Mouse (Mus musculus): ENCODE results near the gene Inpp4a. TPM values are rescaled to one million over a fixed set of nuclear protein-coding genes. Genes with fewer than 3 reads are reported as not detected.

The Inpp4a gene
- total RNA-seq (2022): 10 to 100 TPM; 20.1 to 24.8 (median 21.7) TPM

DNA sequence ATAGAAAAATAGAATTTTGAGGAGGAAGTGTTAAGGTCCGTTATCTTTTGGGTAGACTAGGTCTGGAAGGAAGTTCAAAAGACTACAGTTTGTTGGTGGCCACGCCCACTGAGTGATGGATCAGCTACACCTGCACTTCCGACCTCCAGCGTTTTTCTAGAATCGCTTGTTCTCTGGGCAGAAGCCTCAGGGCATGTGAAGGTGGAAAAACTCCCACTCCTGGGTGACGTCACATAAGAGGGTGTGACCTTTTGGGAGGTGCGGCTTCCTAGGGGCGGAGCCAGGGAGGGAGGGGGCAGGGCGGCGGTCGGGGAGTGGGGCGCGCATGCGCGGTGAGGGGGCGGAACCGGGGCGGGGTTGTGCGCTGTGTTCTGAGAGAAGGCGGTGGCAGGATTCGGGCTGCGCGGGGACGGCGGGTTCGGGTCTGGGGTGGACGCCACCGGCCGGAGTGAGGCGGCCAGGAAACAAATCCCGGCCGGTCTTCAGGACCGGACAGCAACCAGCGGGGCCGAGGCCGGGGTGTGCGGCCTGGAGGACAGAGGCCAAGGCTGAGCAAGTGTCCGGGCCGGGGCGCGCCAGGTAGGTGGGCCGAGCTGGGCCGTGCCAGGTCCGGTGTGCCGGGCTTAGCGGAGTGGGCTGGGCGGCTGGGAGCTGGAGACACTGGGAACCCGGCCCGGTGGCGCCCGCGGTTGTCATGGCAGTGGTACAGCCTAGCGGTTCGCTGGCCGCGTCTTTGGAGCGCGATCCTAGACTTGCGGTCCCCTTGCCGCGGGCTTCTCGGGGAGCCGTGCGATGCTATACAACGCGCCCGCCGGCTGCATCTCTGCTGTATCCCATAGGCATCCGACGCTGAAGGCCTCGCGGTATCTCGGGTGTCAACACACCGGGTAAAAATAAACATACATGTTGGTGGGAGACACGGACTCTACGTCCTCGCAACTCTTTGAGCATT lies at the start of gene Inpp4a:
Gene Inpp4a, plus strand, starts transcription at position 326 of the 952 bp plus-strand sequence.
- DNase-seq (ENCODE audit: low spot score in 2 of 2): peak; percentile 83 to 85

DNA sequence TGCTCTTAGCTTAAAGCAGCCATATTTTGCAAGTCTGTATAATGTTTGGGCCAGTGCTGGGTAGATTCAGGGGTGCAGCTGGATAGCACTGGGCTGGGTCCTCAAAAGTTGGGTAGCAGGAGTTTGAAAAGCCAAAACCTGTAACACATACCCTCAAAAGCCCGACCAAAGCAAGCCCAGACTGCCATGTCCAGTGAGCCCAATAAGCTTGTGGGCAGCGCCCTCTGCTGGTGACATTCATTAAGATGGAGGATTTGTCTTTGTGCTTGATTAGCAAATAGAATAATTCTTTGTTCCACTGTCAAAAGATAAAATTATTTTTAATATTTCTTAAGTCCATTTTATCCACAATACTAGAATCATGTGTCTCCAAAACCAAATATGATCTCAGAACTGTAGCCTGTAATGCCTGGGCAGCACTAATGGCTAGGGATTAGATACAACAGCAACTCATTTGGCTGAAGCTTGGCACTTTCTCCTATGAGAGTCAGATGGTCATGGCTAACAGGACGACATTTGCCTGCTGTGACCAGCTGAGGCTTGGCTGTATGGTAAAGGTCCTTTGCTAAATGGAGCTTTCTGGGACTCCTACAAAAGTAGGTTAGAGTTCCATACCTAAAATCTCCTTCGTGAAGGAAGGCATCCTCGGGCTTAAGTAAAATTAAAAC lies 48.9 kb upstream of the Inpp4a start:
- peak; percentile 70 to 71 for DNase-seq (ENCODE audit: low spot score in 2 of 2)

DNA sequence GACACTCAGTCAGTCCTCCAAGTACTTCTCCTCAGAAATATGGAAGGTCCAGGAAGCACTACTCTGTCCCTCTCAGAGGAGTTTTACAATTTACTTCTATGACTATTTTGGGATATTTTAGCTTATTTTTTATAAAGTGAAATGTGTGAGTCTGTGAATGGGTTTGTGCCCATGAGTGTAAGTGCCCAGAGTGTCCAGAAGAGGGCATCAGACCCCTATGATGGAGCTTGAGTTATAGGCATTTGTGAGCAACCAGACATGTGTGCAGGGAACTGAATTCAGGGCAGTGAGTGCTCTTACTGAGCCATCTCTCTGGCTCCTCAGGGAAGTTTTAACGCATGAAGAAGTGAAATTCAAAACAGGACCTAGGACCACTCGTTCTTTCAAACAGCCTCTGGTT lies 41.2 kb upstream of the Inpp4a start:
- no peak for DNase-seq (ENCODE audit: low spot score in 2 of 2)

DNA sequence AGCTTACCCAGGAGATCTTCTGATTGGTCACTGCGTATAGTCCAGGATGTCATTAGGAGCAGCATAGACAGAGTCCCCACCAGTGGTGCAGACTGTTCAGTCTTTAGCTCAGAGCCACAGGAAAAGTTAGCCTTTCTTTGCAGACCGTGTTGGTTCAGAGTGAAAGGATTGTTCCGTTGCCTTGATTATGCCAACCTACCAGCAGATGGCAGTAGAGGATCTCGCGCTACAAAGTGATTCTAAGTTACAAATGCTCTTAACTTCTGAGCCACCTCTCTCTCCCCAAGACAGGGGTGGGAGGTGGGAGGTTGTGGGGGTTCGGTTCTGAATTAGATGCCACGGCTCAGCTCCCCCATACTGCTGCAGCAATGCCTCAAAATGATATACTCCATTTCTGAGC lies 27.2 kb upstream of the Inpp4a start:
- peak; percentile 20 to 28 for DNase-seq (ENCODE audit: low spot score in 2 of 2)

DNA sequence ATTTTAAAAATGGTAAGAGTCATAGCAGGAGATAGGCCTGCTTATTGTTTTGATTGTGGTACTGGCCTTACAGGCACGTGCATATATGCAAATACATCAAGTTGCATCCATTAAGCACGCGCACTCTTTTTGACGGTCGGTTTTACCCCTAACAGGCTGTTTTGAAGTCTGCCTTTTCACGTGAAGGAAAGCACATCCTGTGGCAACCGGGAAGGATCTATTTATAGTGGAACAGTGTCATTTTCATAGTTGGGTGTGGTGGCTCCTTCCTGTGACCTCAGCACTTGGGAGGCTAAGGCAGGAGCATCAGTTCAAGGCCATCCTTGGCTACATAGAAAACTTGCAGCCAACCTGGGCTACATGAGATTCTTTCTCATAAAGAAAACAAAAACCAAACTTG lies 13.1 kb upstream of the Inpp4a start:
- DNase-seq (ENCODE audit: low spot score in 2 of 2): no peak

DNA sequence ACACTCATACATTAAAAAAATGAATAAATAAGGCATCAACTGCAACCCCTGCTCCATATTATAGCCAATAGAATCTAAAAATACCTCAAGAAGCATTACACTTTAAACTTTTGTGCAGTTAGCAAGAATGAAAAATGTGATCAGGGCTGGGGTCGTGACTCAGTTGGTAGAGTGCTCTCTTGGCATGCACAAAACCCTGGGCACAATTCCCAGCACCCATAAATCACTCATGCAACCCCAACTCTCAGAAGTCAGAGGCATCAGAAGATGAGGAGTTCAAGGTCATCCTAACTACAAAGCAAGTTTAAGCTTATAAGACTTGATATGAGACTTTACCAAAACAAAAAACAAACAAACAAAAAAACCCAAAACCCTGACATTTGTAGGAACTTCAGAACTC lies 11.9 kb upstream of the Inpp4a start:
- DNase-seq (ENCODE audit: low spot score in 2 of 2): no peak

DNA sequence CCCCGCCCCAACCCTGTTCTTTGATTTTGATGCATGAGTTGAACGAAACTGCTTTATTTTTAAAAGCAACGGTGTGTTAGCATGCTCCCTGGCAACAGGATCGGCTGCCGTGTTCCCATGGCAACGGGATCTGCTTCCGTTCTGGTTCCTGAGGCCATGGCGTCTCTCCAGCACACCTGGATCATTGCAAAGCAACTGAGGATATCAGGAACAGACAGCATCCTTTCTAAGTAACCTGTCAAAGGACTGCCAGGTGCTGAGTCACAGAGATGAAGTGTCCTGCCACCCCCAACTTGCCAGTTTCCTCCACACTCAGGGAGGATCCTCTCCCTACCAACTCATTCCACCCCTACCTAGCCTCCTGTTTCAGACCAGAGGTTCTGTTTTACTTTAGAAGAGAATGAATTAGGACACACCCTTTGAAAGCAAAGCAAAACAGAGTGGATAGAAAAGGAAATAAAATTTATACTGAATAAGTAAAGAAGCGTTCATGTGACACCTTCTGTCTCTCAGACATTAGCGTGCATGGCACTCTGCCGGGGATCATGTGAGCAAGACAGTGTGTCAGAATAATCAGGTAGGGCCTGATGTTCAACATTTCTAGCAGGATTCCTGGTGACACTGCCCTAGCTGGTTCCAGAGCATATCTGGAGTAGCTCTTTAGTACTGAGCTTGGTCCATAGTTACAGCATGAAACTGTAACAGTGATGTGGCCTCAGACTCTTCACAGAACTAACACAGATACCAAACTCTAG lies 11.3 kb upstream of the Inpp4a start:
- no peak for DNase-seq (ENCODE audit: low spot score in 2 of 2)

DNA sequence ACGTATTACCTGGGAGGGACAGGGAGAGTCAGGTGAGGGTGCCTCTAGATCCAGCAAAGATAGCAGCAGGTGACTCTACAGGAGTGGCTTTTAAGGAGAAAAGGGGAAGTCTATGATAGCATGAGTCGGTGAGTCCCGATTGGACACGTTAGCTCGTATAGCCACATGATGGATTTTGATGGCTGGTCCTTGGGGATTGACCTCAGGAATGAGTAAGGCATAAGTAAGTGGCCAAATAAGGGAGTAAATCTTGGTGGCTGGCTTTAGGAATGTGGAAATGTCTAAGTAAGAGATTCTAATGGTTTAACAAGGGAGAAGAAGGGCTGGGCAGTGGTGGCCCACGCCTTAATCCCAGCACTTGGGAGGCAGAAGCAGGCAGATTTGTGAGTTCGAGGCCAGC lies 10.7 kb upstream of the Inpp4a start:
- DNase-seq (ENCODE audit: low spot score in 2 of 2): no peak

DNA sequence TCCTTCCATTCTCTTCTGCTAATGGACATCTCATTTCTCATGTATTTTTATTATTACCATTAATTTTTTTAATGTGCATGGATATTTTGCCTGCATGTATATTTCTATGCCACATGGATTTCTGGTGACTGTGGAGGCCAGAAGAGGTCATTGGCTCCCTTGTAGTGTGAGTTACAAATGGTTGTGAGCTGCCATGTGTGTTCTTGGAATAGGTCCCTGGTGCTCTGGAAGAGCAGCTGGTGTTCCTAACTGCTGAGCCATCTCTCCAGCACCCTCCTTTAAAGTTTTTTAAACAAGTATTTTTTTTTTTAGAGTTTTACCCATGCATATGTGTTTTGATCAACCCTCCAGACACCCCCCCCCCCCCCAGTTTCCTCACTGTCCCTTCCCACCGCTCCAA lies 3.3 kb upstream of the Inpp4a start:
- no peak for DNase-seq (ENCODE audit: low spot score in 2 of 2)

DNA sequence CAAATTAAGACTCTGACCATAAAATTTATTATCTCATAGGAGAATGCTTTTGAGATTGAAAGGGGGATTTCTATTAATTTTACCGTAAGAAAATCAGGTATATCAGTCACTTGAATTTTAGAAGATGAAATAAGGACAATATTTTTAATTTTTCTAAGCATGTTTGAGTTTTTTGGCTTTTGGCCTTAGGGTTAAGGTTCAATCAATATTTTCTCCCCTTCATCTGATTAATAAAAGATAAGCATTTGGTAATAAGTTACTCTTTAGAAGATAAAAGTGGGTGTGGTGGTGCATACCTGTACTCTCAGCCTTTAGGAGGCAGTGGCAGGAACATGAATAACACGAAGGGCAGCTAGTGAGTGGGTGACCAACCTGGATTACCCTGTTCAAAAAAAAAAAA lies 761 bp upstream of the Inpp4a start:
- no peak for DNase-seq (ENCODE audit: low spot score in 2 of 2)

DNA sequence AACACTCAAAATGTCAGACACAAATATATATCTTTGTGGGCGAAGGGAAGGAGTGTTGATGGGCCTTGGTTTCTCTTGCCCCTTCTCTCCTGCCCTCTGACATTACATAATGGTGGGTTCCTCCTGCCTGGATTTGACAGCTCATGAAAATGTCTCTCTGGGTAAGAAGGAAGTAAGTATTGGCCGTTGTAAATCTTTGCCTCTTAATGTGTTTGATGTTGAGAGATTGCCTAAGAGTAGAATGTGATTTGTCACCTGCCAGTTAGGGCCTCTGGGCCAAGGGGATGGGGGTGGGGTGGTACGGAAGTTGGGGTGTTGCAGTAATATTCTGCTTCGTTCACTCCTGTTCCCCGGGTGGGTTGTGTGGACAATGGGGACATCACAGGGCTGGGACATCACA lies 985 bp downstream of the Inpp4a start:
- DNase-seq (ENCODE audit: low spot score in 2 of 2): no peak

DNA sequence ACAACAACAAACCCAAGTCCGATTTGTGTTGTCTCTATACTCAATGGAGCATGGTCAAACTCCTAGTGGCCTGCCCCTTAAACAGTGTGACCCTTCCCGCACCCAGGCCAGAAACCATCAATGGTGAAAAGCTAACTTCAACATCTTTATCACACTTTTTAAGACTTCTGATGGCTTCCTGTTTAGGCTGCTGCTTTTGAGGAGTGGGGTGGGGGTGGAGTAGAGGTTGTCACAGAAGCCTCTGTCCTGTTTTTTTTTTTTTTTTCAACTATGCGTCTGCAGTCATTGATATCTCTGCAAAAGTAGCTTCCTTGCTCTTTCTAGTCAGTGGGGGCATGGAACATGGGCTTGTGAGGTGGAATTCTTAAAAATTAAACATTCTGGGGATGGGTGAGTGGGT lies 3.1 kb downstream of the Inpp4a start:
- DNase-seq (ENCODE audit: low spot score in 2 of 2): no peak

DNA sequence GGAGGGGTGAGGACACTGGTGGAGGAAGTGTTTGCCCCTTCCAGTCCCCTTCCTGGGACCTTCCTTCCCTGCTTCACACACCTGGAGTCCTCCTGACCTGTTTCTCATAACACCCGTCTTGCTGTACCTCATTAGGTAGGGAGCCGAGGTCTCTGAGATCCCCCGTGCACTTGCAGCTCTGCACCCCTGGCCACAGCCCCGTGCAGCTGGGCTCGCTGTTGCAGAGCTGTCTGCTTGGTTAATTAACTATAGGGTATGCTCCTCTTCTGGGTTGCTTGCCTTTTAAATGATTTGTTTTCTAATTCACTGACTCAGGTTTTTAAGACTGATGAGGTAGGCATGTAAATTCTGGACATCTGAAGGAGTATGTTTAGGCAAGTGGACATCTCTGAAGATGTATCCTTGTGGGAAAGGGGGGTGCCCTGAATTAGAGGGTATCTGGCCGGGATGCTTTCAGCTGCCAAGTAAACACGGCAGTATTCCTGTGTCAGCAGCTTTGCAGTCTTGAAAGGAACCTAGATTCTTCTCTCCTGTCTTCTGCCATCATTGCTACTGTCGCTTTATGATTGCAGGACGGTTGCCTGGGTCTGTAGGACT lies 6.1 kb downstream of the Inpp4a start:
- no peak for DNase-seq (ENCODE audit: low spot score in 2 of 2)

DNA sequence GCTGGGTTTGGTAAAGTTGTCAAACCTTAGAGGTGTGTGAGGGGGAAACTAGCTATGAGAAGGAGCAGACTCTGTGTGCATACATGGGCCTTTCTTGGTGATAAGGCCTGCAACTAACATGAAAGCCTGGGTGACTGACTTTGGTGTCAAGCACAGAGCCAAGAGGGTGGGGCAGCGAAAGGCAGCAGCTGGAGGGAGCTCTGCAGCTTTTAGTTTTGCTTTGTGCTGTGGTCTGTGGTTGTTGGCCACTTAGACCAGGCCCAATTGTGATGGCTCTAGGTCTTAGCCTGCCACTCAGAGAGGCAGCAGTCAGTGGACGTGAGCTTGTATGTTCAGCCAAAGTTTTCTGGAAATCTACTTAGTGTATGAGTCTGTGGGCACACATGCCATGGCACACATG lies 7.9 kb downstream of the Inpp4a start:
- DNase-seq (ENCODE audit: low spot score in 2 of 2): no peak

DNA sequence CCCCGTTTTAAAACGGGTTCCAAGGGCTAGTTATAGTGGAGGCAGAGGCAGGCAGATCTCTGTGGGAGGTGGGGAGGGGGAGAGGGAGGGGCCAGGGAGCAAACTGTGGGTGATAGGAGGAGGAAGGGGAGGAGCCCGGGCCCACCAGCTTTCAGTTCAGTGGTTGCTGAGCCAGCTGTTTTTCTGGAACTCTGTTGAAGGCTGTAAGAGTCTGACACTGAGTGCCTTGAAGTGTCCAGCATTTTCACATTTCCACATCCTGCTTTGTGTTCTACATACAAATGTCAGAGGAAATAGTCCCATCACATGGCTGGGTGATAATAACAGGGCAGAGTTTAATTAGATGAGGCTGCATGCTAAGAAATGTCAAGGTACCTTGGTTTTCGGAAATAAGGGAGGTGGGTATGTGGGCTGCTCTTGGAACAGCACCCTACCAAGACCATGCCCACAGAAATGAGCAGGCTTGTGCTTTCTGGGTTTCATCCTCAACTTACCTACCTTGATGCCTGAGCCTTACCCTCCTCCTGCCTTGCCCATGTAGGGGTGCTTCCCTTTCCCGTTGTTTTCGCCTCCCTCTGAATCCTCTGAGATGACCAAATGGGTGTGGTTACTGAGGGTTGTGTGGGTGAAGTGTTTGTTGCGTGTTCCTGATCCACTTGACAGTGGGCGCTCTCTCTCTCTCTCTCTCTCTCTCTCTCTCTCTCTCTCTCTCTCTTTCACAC lies 8.5 kb downstream of the Inpp4a start:
- no peak for DNase-seq (ENCODE audit: low spot score in 2 of 2)

DNA sequence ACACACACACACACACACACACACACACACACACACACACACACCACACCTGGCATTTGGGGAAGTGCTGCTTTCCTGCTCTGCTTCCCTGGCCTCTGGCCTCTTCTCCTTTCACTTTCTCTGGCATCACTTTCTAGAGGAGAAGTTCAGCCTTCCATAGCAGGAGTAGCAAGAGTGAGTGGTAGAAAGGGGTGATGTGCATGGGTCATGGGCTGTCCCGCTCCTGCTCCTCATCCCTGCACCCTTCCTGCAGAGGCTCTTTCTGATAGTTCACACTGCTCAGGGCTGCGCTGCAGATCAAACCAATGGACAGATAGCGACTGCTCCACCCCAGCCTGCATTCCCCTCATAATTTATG lies 9.1 kb downstream of the Inpp4a start:
- DNase-seq (ENCODE audit: low spot score in 2 of 2): no peak

DNA sequence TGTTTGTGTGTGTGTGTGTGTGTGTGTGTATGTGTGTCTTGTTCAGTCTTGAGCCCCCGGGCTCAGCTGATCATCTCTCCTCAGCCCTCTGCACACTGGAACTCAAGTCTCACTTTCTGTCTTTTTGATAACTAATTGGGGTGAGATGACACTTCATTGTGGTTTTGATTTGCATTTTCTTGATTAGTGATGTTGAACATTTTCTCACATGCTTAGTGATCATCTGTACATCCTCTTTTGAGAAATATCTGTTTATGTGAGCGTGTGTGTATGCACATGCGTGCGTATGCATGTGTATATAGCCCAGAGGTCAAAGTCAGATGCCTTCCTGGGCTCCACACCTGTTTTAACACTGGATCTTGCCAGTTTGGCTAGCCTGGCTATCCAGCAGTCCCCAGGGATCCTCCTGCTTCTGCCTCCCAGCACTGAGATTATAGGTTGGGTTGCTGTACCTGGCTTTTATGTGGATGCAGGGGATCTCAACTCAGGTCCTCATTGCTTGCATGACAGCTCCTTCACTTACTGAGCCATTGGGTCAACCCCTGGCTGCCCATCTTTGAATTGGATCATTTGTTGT lies 10.4 kb downstream of the Inpp4a start:
- DNase-seq (ENCODE audit: low spot score in 2 of 2): no peak

DNA sequence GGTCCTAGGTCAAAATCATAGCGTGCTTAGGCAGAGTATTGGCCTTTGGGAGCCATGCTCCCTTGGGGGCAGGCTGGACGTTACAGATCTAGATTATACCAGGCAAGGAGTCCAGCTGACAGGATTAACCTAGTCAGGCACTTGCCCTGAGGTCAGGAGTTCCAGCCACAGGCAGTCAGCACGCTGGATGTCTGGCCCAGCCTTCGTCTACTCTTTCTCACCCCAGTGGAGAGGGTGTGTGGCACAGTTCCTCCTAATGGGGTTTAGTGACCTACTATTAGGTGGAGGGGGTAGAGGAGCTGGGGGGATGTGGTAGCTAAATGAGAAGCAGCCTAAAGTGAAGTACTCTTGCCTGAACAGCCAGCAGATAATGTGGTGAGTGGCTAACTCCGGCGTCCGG lies 14.7 kb downstream of the Inpp4a start:
- no peak for DNase-seq (ENCODE audit: low spot score in 2 of 2)

DNA sequence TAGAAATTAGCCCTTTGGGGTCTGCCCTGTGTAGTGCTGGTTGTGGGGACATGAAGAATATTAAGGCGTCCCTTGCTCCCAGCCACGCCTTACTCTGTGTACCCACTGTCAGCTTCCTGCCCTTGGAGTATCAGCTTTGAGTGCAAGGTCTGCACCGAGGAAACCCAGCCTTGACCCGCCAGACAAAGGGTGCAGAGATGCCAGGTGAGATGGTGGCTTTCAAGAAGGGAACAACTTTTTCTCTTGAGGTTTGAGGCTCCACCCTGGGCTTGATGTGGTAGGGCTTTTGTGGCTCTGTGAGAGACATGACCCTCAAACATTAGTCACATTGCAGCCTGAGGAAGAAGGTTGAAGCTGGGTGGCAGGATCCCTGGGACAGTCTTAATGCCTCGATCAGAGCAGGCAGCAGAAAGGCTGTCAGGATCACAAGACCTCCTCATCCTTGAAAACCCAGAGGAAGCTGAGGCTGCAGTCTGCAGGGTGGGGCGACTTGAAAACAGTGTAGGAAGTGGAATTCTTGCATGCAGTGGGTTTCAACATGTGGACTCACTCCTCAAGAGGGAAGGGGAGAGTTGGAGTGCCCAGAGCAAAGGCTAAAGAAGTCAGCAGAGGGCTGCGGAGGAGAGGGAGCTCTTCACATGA lies 18.1 kb downstream of the Inpp4a start:
- DNase-seq (ENCODE audit: low spot score in 2 of 2): no peak

DNA sequence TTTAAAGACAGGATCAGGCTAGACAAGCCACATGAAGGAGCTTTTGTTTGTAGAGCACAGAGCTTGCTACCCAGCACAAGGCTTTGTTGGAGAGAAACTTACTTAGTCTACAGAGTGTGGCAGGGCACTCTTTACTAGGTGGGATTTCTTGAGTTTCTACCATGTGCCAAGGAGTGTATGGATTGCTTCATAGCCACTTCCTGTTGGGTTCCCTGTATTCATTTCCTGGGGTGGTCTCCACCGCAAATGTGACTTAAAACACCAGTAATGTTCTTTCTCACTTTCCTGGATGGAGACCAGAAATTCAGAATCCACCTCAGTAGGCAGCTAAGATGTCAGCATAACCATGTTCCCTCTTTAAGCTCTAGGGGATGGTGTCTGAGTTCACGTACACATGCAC lies 18.9 kb downstream of the Inpp4a start:
- DNase-seq (ENCODE audit: low spot score in 2 of 2): no peak
